Mouse (Mus musculus) heart, embryonic 15.5 days (tissue): ENCODE measurements around the gene Marveld3. TPM values are rescaled to one million over a fixed set of nuclear protein-coding genes. Genes with fewer than 3 reads are reported as not detected.

ENCODE experiments used
- ATAC-seq: fragments of 200-750 bp; cut with Nextera tagmentation; replicated peaks from 2 replicates; pipeline ENCODE4 v1.8.0; 2017; ENCODE audit warnings: low read depth, moderate TSS enrichment; ENCODE audit not compliant: insufficient number of reproducible peaks, insufficient read depth, low FRiP score
- H3K27ac ChIP-seq: fragments of 300-500 bp; sonication (generic); 2 replicates; pipeline ENCODE4 v1.5.1; 2015; ENCODE audit warnings: mild to moderate bottlenecking, inconsistent platforms
- H3K27me3 ChIP-seq: fragments of 300-500 bp; sonication (generic); 2 replicates; pipeline ENCODE4 v1.6.1; 2015; ENCODE audit warnings: inconsistent platforms
- H3K36me3 ChIP-seq: fragments of 300-500 bp; sonication (generic); 2 replicates; pipeline ENCODE4 v1.6.1; 2015; ENCODE audit warnings: mild to moderate bottlenecking, inconsistent platforms
- H3K4me1 ChIP-seq: fragments of 300-500 bp; sonication (generic); replicated peaks from 2 replicates; pipeline ENCODE4 v1.6.1; 2015; ENCODE audit warnings: inconsistent platforms
- H3K4me2 ChIP-seq: fragments of 300-500 bp; sonication (generic); 2 replicates; pipeline ENCODE4 v1.6.1; 2015; ENCODE audit warnings: inconsistent platforms, mild to moderate bottlenecking, moderate library complexity
- H3K4me3 ChIP-seq: fragments of 300-500 bp; sonication (generic); 2 replicates; pipeline ENCODE4 v1.5.1; 2015; ENCODE audit warnings: mild to moderate bottlenecking, inconsistent platforms
- H3K9ac ChIP-seq: fragments of 300-500 bp; sonication (generic); 2 replicates; pipeline ENCODE4 v1.6.1; 2015; ENCODE audit warnings: mild to moderate bottlenecking, inconsistent platforms
- H3K9me3 ChIP-seq: fragments of 300-500 bp; sonication (generic); replicated peaks from 2 replicates; pipeline ENCODE4 v1.6.1; 2016; ENCODE audit warnings: inconsistent platforms
- WGBS: fragments of 180-500 bp; shearing (Covaris S2); methylation state at CpG from one replicate; pipeline ENCODE4 v1.1.7; 2015; ENCODE audit warnings: mixed read lengths; 5-methylcytosine and 5-hydroxymethylcytosine counted together
- polyA plus RNA-seq: library from polyadenylated mRNA; unstranded; fragments of >200 nt; fragmentation: Nextera tagmentation; extraction: Ambion mirVana; gene quantifications from 2 replicates; pipeline ENCODE4 v1.2.1, GENCODE M21; 2015

The Marveld3 gene
- polyA plus RNA-seq, 1 experiment from 2014 or later = 0.47 TPM

- H3K27ac ChIP-seq = no peak overlapping the region
- ATAC-seq = no peak
- no peaks in the 10 kb centered on the region for H3K9me3 ChIP-seq
- no peak overlapping the region for H3K4me3 ChIP-seq
- H3K27me3 ChIP-seq = no peaks in the 10 kb centered on the region; the same call in 1 of the 2 replicates
- no peaks in the 10 kb centered on the region for H3K4me1 ChIP-seq
- H3K36me3 ChIP-seq = no peaks in the 10 kb centered on the region
- H3K9ac ChIP-seq = no peak overlapping the region
- 76% methylated on average over 5 of the region's 5 CpGs for WGBS
- no peak overlapping the region for H3K4me2 ChIP-seq
These were observed 30.2 kb upstream of the Marveld3 start for GRCm38 (mm10) chr8:109992166-109992565.

GRCm38 (mm10) chr8:109990224-109990623 lies 28.2 kb upstream of the Marveld3 start, which contains the start of gene Tat:
TSS of gene Tat (plus strand) at chr8:109990437.
- Histone ChIP-seq H3K4me2 (no peak within 1 kb of the TSS), H3K27me3 (no peaks in the 10 kb centered on the region; the same call in 1 of the 2 replicates), H3K36me3 (no peaks in the 10 kb centered on the region), H3K4me3 (no peak within 1 kb of the TSS), H3K9me3 (no peaks in the 10 kb centered on the region), H3K27ac (no peak within 1 kb of the TSS), H3K4me1 (no peaks in the 10 kb centered on the region), H3K9ac (no peak within 1 kb of the TSS)
- ATAC-seq = no peak
- 72% methylated on average over 8 of the region's 8 CpGs for WGBS

DNA sequence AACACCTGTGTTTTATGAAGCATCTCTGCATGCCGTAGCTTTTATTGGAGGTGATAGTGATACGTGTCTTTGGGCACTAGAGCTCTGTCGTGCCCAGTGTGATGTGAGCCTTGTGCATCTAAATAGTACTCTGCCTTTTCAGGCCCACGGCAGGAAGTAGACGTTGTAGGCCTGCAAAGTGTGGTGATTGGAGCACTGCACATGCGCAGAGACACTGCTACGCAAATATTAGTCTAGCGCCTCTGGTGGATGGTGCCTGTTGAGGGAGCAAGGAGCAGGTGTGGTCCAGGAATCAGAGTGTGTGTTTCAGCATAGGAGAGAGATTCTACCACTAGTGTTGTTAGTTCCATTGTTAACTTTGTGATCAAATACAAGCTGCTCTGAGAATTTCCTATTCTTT lies 27.1 kb upstream of the Marveld3 start:
- Histone ChIP-seq H3K27ac (no peak overlapping the region), H3K9ac (no peak overlapping the region), H3K9me3 (no peaks in the 10 kb centered on the region), H3K27me3 (no peaks in the 10 kb centered on the region), H3K4me2 (no peak overlapping the region), H3K36me3 (no peaks in the 10 kb centered on the region), H3K4me3 (no peak overlapping the region), H3K4me1 (peaks cover under 1% of the 10 kb centered on the region)
- WGBS = 87% methylated on average over 8 of the region's 8 CpGs
- ATAC-seq = no peak

DNA sequence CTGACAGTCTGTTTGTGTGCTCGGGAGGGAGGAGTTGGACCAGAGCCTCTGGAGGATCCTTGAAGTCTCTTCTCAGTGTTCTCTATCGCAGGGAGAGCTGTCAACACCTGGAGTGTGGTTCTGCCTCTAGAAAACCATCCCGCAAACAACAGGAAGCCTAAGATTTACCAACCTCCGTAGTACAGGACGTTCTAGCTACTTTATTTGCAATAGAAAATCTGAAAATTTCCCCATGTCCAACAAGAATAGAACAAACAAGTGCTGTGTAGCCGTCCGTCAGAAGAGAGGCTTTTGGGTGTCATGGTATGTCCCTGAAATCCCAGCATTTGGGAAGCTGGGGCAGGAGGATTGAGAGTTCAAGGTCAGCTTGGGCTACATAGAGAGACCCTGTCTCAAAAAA lies 25.8 kb upstream of the Marveld3 start:
- peaks cover 9% of the 10 kb centered on the region for H3K4me1 ChIP-seq
- no peak overlapping the region for H3K4me2 ChIP-seq
- H3K9me3 ChIP-seq = no peaks in the 10 kb centered on the region
- H3K4me3 ChIP-seq = no peak overlapping the region
- 61% methylated on average over 7 of the region's 7 CpGs for WGBS
- no peak overlapping the region for H3K27ac ChIP-seq
- no peak overlapping the region for H3K9ac ChIP-seq
- no peaks in the 10 kb centered on the region for H3K36me3 ChIP-seq
- no peak for ATAC-seq
- H3K27me3 ChIP-seq = no peaks in the 10 kb centered on the region

GRCm38 (mm10) chr8:109986384-109986783 lies 24.4 kb upstream of the Marveld3 start:
- WGBS = 52% methylated on average over 7 of the region's 7 CpGs
- Histone ChIP-seq H3K36me3 (no peaks in the 10 kb centered on the region), H3K27me3 (no peaks in the 10 kb centered on the region), H3K4me2 (no peak overlapping the region), H3K4me3 (no peak overlapping the region), H3K9ac (no peak overlapping the region), H3K4me1 (peaks cover 9% of the 10 kb centered on the region), H3K9me3 (no peaks in the 10 kb centered on the region), H3K27ac (no peak overlapping the region)
- no peak for ATAC-seq

- WGBS = 29% methylated on average over 5 of the region's 5 CpGs
- no peak for ATAC-seq
- peaks cover 9% of the 10 kb centered on the region for H3K4me1 ChIP-seq
These were observed 21.9 kb upstream of the Marveld3 start for GRCm38 (mm10) chr8:109983944-109984343.

GRCm38 (mm10) chr8:109982386-109983105 lies 20.5 kb upstream of the Marveld3 start:
- Histone ChIP-seq H3K4me3 (no peak overlapping the region), H3K27ac (no peak overlapping the region), H3K36me3 (no peaks in the 10 kb centered on the region), H3K27me3 (no peaks in the 10 kb centered on the region), H3K9me3 (no peaks in the 10 kb centered on the region), H3K4me2 (no peak overlapping the region), H3K9ac (no peak overlapping the region), H3K4me1 (peaks cover 9% of the 10 kb centered on the region)
- ATAC-seq = no peak
- WGBS = 74% methylated on average over 15 of the region's 15 CpGs

More at GRCm38 (mm10) chr8:109983944-109984343, 21.9 kb upstream of the Marveld3 start:
- Histone ChIP-seq H3K27ac (no peak overlapping the region; the same call in 1 of the 2 replicates), H3K27me3 (no peaks in the 10 kb centered on the region), H3K4me2 (no peak overlapping the region), H3K9me3 (no peaks in the 10 kb centered on the region), H3K9ac (no peak overlapping the region), H3K4me3 (no peak overlapping the region), H3K36me3 (no peaks in the 10 kb centered on the region)

GRCm38 (mm10) chr8:109979339-109979738 lies 17.3 kb upstream of the Marveld3 start:
- Histone ChIP-seq H3K27ac (no peak overlapping the region), H3K9me3 (no peaks in the 10 kb centered on the region), H3K4me1 (peaks cover 9% of the 10 kb centered on the region), H3K9ac (no peak overlapping the region), H3K36me3 (no peaks in the 10 kb centered on the region), H3K4me3 (no peak overlapping the region), H3K4me2 (no peak overlapping the region), H3K27me3 (no peaks in the 10 kb centered on the region)
- no peak for ATAC-seq
- 71% methylated on average over 6 of the region's 6 CpGs for WGBS

DNA sequence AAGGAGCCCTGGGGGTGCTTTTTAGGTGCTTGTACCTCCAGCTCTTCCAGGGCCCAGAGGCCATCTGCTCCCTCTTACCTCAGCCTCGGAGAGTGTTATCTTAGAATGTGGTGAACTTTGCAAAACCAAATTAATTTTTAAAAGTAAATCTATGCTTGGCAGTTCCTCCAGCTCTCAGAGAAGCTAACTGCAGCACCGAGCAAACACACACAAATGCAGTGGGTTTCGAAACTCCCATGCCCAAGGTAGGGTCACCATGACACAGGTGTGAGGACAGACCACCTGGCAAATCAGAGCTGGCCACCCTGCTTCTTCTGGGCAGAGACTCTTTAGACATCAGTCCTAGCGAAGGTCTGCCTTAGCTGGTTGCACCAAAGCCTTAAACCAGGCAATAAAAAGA lies 10.9 kb upstream of the Marveld3 start:
- Histone ChIP-seq H3K9ac (no peak overlapping the region), H3K9me3 (no peaks in the 10 kb centered on the region), H3K4me1 (no peaks in the 10 kb centered on the region), H3K4me3 (no peak overlapping the region), H3K27me3 (peaks cover 23% of the 10 kb centered on the region), H3K27ac (no peak overlapping the region), H3K36me3 (no peaks in the 10 kb centered on the region), H3K4me2 (no peak overlapping the region)
- 74% methylated on average over 4 of the region's 4 CpGs for WGBS
- ATAC-seq = no peak

DNA sequence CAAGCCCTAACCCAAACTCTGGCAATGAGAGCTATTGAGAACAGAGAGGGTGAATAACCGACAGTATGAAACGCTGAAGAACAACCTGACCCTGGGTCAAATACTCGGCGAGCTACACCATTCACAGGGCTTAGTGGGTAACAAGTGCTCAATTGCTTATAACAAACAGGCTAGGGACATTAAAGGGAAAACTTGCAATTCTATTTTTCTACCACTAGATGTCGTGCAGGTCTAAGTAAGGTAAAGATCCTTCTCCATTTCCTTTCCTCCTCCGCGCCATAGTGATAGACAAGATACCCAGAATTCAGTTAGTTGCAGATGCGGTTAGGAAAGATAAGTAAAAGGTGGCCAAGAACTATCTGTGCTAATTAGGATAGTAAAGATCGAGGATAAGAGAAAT lies 8.3 kb upstream of the Marveld3 start:
- Histone ChIP-seq H3K4me3 (no peak overlapping the region), H3K4me1 (no peaks in the 10 kb centered on the region), H3K36me3 (no peaks in the 10 kb centered on the region), H3K27ac (no peak overlapping the region), H3K4me2 (no peak overlapping the region), H3K9me3 (no peaks in the 10 kb centered on the region), H3K9ac (no peak overlapping the region), H3K27me3 (peaks cover 23% of the 10 kb centered on the region)
- ATAC-seq = no peak
- 7% methylated on average over 9 of the region's 9 CpGs for WGBS

GRCm38 (mm10) chr8:109968837-109969236 lies 6.8 kb upstream of the Marveld3 start:
- Histone ChIP-seq H3K9ac (no peak overlapping the region), H3K9me3 (no peaks in the 10 kb centered on the region), H3K4me3 (no peak overlapping the region), H3K27me3 (peaks cover 32% of the 10 kb centered on the region), H3K36me3 (no peaks in the 10 kb centered on the region), H3K4me2 (no peak overlapping the region), H3K27ac (no peak overlapping the region), H3K4me1 (no peaks in the 10 kb centered on the region)
- WGBS = 54% methylated on average over 10 of the region's 10 CpGs
- no peak for ATAC-seq

- Histone ChIP-seq H3K4me2 (no peak overlapping the region), H3K27me3 (peaks cover 57% of the 10 kb centered on the region), H3K27ac (no peak overlapping the region), H3K4me1 (peaks cover 12% of the 10 kb centered on the region), H3K9me3 (no peaks in the 10 kb centered on the region), H3K9ac (no peak overlapping the region), H3K4me3 (no peak overlapping the region), H3K36me3 (no peaks in the 10 kb centered on the region)
- no peak for ATAC-seq
- 67% methylated on average over 4 of the region's 4 CpGs for WGBS
These were observed 2.1 kb upstream of the Marveld3 start for GRCm38 (mm10) chr8:109964106-109964505.
